Mouse (Mus musculus) kidney, postnatal 14 days (tissue): ENCODE measurements around the gene Tyrobp.

Source experiments
- DNase-seq: peaks from one replicate; pipeline ENCODE4 v3.0.0; 2022; ENCODE audit warnings: mixed read lengths

The Tyrobp gene

GRCm38 (mm10) chr7:30429327-30429726 is 15.8 kb downstream of the Tyrobp start:
- no peak for DNase-seq

GRCm38 (mm10) chr7:30430191-30430590 is 16.6 kb downstream of the Tyrobp start:
- DNase-seq, result no peak

GRCm38 (mm10) chr7:30431793-30432192 is 18.2 kb downstream of the Tyrobp start:
- DNase-seq, result peak; percentile 69

- DNase-seq, result peak; percentile 78
Measured at GRCm38 (mm10) chr7:30434238-30434637, 20.7 kb downstream of the Tyrobp start.

- DNase-seq, result no peak
Measured at GRCm38 (mm10) chr7:30434701-30435100, 21.1 kb downstream of the Tyrobp start.

- no peak for DNase-seq
Measured at GRCm38 (mm10) chr7:30435156-30435555, 21.6 kb downstream of the Tyrobp start.

GRCm38 (mm10) chr7:30436879-30437278 is 23.3 kb downstream of the Tyrobp start:
- no peak for DNase-seq

GRCm38 (mm10) chr7:30439734-30440133 is 26.2 kb downstream of the Tyrobp start:
- DNase-seq, result no peak

- DNase-seq, result peak; percentile 41
Measured at GRCm38 (mm10) chr7:30440697-30441096, 27.1 kb downstream of the Tyrobp start.

- no peak for DNase-seq
Measured at GRCm38 (mm10) chr7:30443696-30444095, 30.1 kb downstream of the Tyrobp start.

- peak; percentile 38 for DNase-seq
Measured at GRCm38 (mm10) chr7:30444154-30444970, 30.8 kb downstream of the Tyrobp start.

GRCm38 (mm10) chr7:30444971-30445751 is 31.6 kb downstream of the Tyrobp start, which contains the start of gene Aplp1:
Gene Aplp1 (minus strand): TSS chr7:30445535.
- peak; percentile 60 for DNase-seq

- DNase-seq, result no peak
Measured at GRCm38 (mm10) chr7:30450241-30450640, 36.7 kb downstream of the Tyrobp start.

- no peak for DNase-seq
Measured at GRCm38 (mm10) chr7:30453327-30453726, 39.8 kb downstream of the Tyrobp start.

GRCm38 (mm10) chr7:30453766-30454165 is 40.2 kb downstream of the Tyrobp start:
- DNase-seq, result peak; percentile 68

GRCm38 (mm10) chr7:30454259-30454658 is 40.7 kb downstream of the Tyrobp start:
- no peak for DNase-seq

GRCm38 (mm10) chr7:30456487-30456886 is 42.9 kb downstream of the Tyrobp start:
- DNase-seq, result no peak

GRCm38 (mm10) chr7:30456911-30457628 is 43.5 kb downstream of the Tyrobp start:
- no peak for DNase-seq

- DNase-seq, result peak; percentile 22
Measured at GRCm38 (mm10) chr7:30457629-30458330, 44.2 kb downstream of the Tyrobp start, which contains the start of the genes Kirrel2 and Nphs1. Gene Kirrel2 (minus strand): TSS chr7:30457690. Gene Nphs1 (plus strand): TSS chr7:30458315.

GRCm38 (mm10) chr7:30459484-30459883 is 45.9 kb downstream of the Tyrobp start:
- peak; percentile 16 for DNase-seq

- DNase-seq, result no peak
Measured at GRCm38 (mm10) chr7:30463568-30463967, 50.0 kb downstream of the Tyrobp start.

- DNase-seq, result no peak
Measured at GRCm38 (mm10) chr7:30463996-30464395, 50.4 kb downstream of the Tyrobp start.
